Mouse (Mus musculus) megakaryocyte-erythroid progenitor cell, adult 5-6 weeks (primary cell): ENCODE results near the gene Slc4a11. TPM values are rescaled to one million over a fixed set of nuclear protein-coding genes. Genes with fewer than 3 reads are reported as not detected.
A peak's percentile ranks its signal among the peaks of the same experiment; 100 is the strongest.
"Not testable (repeated sequence)": the region's sequence is repeated elsewhere in the genome, so short reads cannot be mapped to it uniquely, and the experiment has no call there.

Experiments used
- ATAC-seq: replicated peaks from 2 replicates; pipeline ENCODE4 v1.8.0; 2016; ENCODE audit warnings: mild to moderate bottlenecking, inconsistent platforms; ENCODE audit not compliant: severe bottlenecking, poor library complexity, low FRiP score, low TSS enrichment
- total RNA-seq, 2 experiments: library from RNA; stranded (forward) in 1 of 2; stranded (reverse) in 1 of 2; fragments of 200-1000, 215-1000 nt in 1 of 2; fragments of >200 nt in 1 of 2; fragmentation: Nextera tagmentation in 1 of 2; gene quantifications; 2 replicates each; pipeline ENCODE4 v1.2.3; 2014 to 2017

Slc4a11 gene
- total RNA-seq, 2 experiments from 2014 or later: not detected

GRCm38 (mm10) chr2:130685426-130685825 is 11.9 kb downstream of the Slc4a11 start:
- no peak for ATAC-seq

DNA sequence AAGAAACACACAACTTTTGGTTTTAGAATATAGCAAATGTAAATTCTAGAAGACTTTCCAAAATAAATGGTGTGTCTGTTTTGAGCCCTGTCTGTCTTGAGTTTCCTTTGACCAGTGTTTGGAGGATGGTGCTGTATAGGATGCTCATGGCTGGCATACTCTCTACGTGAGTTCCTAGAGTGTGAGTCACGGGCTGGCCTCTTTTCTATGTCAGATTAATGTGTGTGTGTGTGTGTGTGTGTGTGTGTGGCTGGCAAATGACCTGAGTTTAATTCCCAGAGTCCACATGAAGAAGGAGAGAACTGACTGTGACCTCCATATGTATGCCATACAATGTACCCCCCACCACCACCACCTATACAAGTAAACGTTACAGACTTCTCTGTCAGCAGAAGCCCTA is 15.8 kb downstream of the Slc4a11 start:
- ATAC-seq: no peak

DNA sequence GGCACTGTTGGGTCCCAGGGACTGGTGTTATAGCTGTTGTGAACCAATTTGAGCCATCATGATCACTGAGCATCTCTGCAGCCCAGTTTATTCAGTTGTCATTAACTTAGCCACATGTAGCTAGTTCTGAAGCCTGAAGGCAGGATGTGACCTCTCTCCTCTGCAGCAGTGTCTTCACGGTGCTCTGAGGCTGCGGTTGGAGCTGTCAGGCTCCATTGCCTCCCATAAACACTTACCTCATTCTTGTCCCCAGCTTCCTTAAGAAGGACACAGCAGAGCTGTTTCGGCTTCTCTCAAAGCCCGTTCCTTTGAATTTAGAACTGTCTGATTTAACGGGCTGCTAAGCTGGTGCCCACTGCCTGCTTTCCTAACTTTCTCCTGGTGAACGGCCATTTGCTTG is 17.4 kb downstream of the Slc4a11 start:
- ATAC-seq: no peak

GRCm38 (mm10) chr2:130679154-130679553 is 18.2 kb downstream of the Slc4a11 start:
- ATAC-seq: no peak

- no peak for ATAC-seq
Measured at GRCm38 (mm10) chr2:130677211-130677610, 20.1 kb downstream of the Slc4a11 start.

GRCm38 (mm10) chr2:130667559-130667958 is 29.8 kb downstream of the Slc4a11 start, which contains the start of gene Itpa:
Itpa (plus strand) TSS chr2:130667610.
- peak; percentile 87 for ATAC-seq

- peak; percentile 81 for ATAC-seq
Measured at GRCm38 (mm10) chr2:130664102-130664701, 33.1 kb downstream of the Slc4a11 start, which contains the start of gene Ddrgk1. Ddrgk1 (minus strand) TSS chr2:130664659.

GRCm38 (mm10) chr2:130663342-130663741 is 34.0 kb downstream of the Slc4a11 start:
- ATAC-seq: no peak

- ATAC-seq: no peak
Measured at GRCm38 (mm10) chr2:130658530-130658929, 38.8 kb downstream of the Slc4a11 start.

- ATAC-seq: no peak
Measured at GRCm38 (mm10) chr2:130657541-130657940, 39.8 kb downstream of the Slc4a11 start.

- no peak for ATAC-seq
Measured at GRCm38 (mm10) chr2:130656536-130656935, 40.8 kb downstream of the Slc4a11 start.

- peak; percentile 67 for ATAC-seq
Measured at GRCm38 (mm10) chr2:130655660-130656339, 41.5 kb downstream of the Slc4a11 start.

DNA sequence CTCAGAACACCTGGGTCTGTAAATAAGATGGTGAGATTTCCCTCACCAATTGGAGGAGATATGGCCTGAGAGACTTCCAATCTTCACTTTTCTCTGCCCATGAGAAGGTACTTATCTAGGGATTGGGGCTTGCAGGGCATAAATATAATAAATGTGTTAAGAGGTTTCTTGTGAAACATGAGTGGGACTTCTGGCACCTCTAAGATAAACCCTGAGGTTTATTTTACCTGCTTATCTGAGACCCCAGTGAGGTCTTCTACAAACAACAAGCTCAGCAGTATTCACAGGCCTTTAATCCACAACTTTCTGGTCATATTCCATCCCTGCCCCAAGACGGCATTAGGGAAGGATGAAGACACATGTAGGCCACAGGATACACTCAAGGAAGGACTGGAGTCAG is 43.6 kb downstream of the Slc4a11 start:
- ATAC-seq: peak; percentile 53

DNA sequence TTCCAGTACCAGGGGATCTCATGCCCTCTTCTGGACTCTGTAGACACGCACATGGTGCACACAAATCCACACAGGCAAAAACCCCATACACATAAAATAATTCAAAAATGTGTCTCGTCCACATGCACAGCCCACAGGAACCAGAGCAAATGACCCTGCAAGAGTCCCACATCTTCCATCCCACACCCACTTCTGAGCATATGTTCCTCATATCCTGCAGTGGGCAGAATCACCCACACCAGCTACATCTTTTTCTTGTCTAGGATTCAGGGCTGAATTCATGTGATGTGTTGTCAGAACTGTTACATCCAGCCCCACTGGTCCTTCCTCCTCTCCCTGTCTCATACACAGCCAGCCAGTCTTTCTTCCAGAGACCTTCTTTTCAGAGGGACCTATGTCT is 44.0 kb downstream of the Slc4a11 start:
- no peak; the same call in 1 of the 2 replicates for ATAC-seq

GRCm38 (mm10) chr2:130649028-130649427 is 48.3 kb downstream of the Slc4a11 start:
- ATAC-seq: not testable (repeated sequence)

- no peak for ATAC-seq
Measured at GRCm38 (mm10) chr2:130645198-130645597, 52.1 kb downstream of the Slc4a11 start.

- ATAC-seq: peak; percentile 86
Measured at GRCm38 (mm10) chr2:130642684-130643369, 54.5 kb downstream of the Slc4a11 start, which contains the start of gene Lzts3. Lzts3 (minus strand) TSS chr2:130642803.

DNA sequence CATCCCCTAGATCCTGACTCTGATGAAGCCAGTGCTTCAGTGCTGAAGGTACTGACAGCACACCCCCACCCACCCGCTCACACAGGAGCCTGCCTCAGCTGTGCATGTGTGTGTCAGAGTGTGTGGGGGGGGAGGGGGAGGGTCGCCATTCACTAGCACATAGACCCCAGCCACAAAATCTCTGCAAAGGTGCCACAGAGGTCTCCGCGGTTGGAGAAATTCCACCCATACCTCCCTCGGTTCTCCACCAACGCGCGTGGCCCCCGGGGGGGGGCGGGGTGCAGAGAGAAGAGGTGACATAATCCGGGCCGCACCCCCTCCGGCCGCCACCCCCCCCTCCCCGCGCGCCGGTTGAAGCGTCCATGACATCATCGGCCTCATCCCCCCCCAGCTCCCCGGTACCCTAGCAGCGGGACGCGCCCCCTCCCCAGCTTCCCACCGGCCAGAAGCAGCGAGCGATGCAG is 55.1 kb downstream of the Slc4a11 start:
- no peak for ATAC-seq

GRCm38 (mm10) chr2:130641351-130642025 is 55.8 kb downstream of the Slc4a11 start:
- ATAC-seq: no peak

DNA sequence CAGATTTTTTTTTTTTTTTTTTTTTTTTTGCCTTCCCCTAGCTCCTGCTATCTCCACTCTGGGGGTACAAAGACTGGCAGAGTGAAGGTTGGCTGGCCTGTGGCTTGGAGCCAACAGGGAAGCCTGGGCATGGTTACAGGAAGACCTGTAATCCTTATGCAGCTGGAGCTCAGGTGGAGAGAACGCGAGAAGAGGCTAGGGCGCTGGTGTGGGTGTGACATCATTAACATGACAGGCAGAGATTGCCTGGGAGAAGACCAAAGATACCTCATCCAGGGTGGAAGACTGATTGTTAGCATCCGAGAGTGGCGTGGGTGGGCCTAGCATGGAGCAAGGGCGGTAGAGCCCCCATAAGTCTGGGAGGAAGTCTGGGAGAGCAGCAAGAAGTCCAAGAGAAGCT is 58.0 kb downstream of the Slc4a11 start:
- ATAC-seq: no peak
